Mouse (Mus musculus) intestine, embryonic 15.5 days (tissue): ENCODE results near the gene Slc23a3. TPM values are rescaled to one million over a fixed set of nuclear protein-coding genes. Genes with fewer than 3 reads are reported as not detected.

ENCODE experiments used
- ATAC-seq: fragments of 200-750 bp; cut with Nextera tagmentation; 2 replicates; pipeline ENCODE4 v1.8.0; 2017; ENCODE audit warnings: moderate TSS enrichment, moderate library complexity
- H3K27ac ChIP-seq: fragments of 300-500 bp; sonication (generic); 2 replicates; pipeline ENCODE4 v1.5.1; 2015; ENCODE audit warnings: mild to moderate bottlenecking, inconsistent platforms
- H3K27me3 ChIP-seq: fragments of 300-500 bp; sonication (generic); replicated peaks from 2 replicates; pipeline ENCODE4 v1.6.1; 2015; ENCODE audit warnings: inconsistent platforms
- H3K36me3 ChIP-seq: fragments of 300-500 bp; sonication (generic); 2 replicates; pipeline ENCODE4 v1.6.1; 2015; ENCODE audit warnings: inconsistent platforms
- H3K4me1 ChIP-seq: fragments of 300-500 bp; sonication (generic); replicated peaks from 2 replicates; pipeline ENCODE4 v1.6.1; 2015; ENCODE audit warnings: inconsistent platforms
- H3K4me2 ChIP-seq: fragments of 300-500 bp; sonication (generic); replicated peaks from 2 replicates; pipeline ENCODE4 v1.6.1; 2015; ENCODE audit warnings: mild to moderate bottlenecking, inconsistent platforms
- H3K4me3 ChIP-seq: fragments of 300-500 bp; sonication (generic); replicated peaks from 2 replicates; pipeline ENCODE4 v1.5.1; 2015; ENCODE audit warnings: inconsistent platforms
- H3K9ac ChIP-seq: fragments of 300-500 bp; sonication (generic); 2 replicates; pipeline ENCODE4 v1.6.1; 2015; ENCODE audit warnings: inconsistent platforms
- H3K9me3 ChIP-seq: fragments of 300-500 bp; sonication (generic); 2 replicates; pipeline ENCODE4 v1.6.1; 2016; ENCODE audit warnings: inconsistent platforms
- WGBS: fragments of 180-500 bp; shearing (Covaris S2); methylation state at CpG from one replicate; pipeline ENCODE4 v1.1.7; 2015; 5-methylcytosine and 5-hydroxymethylcytosine counted together
- polyA plus RNA-seq: library from polyadenylated mRNA; unstranded; fragments of >200 nt; fragmentation: Nextera tagmentation; extraction: Ambion mirVana; gene quantifications from 2 replicates; pipeline ENCODE4 v1.2.1, GENCODE M21; 2015

Gene Slc23a3
- 1.2 and 1.3 TPM in 2 replicates for polyA plus RNA-seq

DNA sequence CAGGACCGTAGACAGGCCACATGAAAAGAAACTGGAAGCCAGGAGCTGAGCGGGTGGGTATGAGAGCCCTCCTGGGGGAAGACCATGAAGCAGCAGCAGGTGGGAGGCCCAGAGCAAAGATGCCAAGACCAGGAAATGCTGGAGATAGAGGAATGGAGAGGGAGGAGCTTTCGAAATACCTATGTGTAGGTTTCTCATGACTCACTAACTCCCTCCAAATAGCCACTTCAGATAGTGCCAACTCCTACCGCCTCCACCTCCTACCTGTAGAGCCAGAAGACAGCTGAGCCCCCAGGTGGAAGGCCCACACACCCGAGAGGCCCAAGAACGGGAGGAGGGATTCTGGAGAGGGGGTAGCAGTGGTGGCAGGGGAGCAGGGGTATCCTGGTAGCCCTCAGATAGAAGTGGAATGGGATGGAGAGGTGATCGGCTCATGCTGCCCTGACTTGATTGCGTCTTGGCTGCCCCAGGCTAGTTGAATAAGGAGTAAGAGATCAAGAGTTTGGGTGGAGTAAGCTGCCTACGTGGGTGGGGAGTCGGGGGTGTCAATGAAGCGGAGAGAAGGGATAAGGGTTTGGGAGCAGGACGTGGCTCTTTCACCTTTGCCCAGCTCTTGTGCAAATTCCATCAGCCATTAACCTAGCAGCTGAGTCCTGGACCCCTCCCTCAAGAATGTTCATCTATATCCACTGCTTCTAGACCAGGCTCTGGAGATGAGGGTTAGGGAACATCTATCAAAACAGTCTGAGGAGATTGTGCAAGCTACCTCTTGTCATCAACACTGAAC lies at the start of gene Slc23a3:
TSS of gene Slc23a3 (minus strand) at position 470 of the 787 bp plus-strand sequence.
- Histone ChIP-seq H3K4me2 (0 out of 2 replicates have a peak within 1 kb of the TSS, but pooled peaks have one; percentile 14), H3K9me3 (no peaks in the 10 kb centered on the region), H3K4me3 (no peak within 1 kb of the TSS), H3K36me3 (peaks cover 15% of the 10 kb centered on the region), H3K9ac (no peak within 1 kb of the TSS), H3K27ac (no peak within 1 kb of the TSS), H3K27me3 (no peaks in the 10 kb centered on the region), H3K4me1 (0 out of 2 replicates have a peak, but pooled peaks cover 2% of the 10 kb centered on the region)
- WGBS: 48% methylated on average over 12 of the region's 12 CpGs
- ATAC-seq: peak; percentile 48; the same call in 1 of the 2 replicates

DNA sequence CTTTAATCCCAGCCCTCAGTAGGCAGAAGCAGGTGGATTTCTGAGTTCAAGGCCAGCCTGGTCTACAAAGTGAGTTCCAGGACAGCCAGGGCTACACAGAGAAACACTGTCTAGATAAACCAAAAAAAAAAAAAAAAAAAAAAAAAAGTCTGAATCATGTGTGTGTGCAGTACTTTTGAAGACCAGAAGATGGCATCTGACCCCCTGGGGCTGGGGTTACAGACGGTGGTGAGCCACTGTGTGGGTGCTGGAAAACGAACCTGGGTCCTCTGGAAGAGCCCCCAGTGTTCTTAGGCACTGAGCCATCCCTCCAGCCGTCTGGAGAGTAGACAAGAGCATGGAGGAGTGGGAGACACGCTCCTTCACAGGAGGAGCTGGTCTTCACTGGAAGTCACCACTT lies 48.5 kb upstream of the Slc23a3 start:
- no peak overlapping the region for H3K27ac ChIP-seq
- no peak overlapping the region for H3K9ac ChIP-seq
- H3K27me3 ChIP-seq: no peaks in the 10 kb centered on the region
- H3K4me3 ChIP-seq: no peak overlapping the region
- H3K4me2 ChIP-seq: no peak overlapping the region
- WGBS: 81% methylated on average over 4 of the region's 4 CpGs
- no peaks in the 10 kb centered on the region for H3K9me3 ChIP-seq
- peaks cover 20% of the 10 kb centered on the region for H3K4me1 ChIP-seq
- ATAC-seq: no peak
- peaks cover 40% of the 10 kb centered on the region for H3K36me3 ChIP-seq

- H3K9ac ChIP-seq: no peak overlapping the region
- H3K4me3 ChIP-seq: no peak overlapping the region
- no peaks in the 10 kb centered on the region for H3K27me3 ChIP-seq
- peak overlapping the region; percentile 95; the same call in 1 of the 2 replicates for H3K4me2 ChIP-seq
- 84% methylated on average over 4 of the region's 4 CpGs for WGBS
- H3K36me3 ChIP-seq: peaks cover 35% of the 10 kb centered on the region
- ATAC-seq: no peak
- no peak overlapping the region for H3K27ac ChIP-seq
- peaks cover 20% of the 10 kb centered on the region for H3K4me1 ChIP-seq
- H3K9me3 ChIP-seq: no peaks in the 10 kb centered on the region
Observed at GRCm38 (mm10) chr1:75181377-75181870, 47.7 kb upstream of the Slc23a3 start.

DNA sequence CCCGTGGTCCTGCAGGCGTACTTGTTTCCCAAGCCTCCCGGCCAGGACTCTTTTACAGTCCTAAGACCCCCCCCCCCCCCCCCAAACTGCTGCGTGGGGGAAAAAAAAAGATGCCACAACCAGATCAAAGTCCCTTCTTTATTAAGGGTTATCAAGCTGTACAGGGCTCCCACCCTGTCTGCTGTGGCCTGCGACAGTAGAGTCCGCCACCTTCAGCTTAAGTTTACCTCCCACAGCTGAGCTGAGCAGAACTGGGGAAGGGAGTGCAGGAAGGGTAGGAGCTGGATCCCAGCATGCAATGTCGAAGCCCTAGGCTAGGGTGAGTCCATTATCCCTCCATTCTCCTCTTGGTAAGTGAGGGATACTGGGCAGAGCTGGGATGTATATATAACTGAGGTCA lies 47.1 kb upstream of the Slc23a3 start:
- no peak overlapping the region for H3K9ac ChIP-seq
- peaks cover 35% of the 10 kb centered on the region for H3K36me3 ChIP-seq
- H3K9me3 ChIP-seq: no peaks in the 10 kb centered on the region
- H3K4me3 ChIP-seq: peak overlapping the region; percentile 64
- H3K4me2 ChIP-seq: peak overlapping the region; percentile 95
- H3K27ac ChIP-seq: no peak overlapping the region
- no peaks in the 10 kb centered on the region for H3K27me3 ChIP-seq
- peak; percentile 54 for ATAC-seq
- peaks cover 20% of the 10 kb centered on the region for H3K4me1 ChIP-seq
- 30% methylated on average over 7 of the region's 7 CpGs for WGBS

DNA sequence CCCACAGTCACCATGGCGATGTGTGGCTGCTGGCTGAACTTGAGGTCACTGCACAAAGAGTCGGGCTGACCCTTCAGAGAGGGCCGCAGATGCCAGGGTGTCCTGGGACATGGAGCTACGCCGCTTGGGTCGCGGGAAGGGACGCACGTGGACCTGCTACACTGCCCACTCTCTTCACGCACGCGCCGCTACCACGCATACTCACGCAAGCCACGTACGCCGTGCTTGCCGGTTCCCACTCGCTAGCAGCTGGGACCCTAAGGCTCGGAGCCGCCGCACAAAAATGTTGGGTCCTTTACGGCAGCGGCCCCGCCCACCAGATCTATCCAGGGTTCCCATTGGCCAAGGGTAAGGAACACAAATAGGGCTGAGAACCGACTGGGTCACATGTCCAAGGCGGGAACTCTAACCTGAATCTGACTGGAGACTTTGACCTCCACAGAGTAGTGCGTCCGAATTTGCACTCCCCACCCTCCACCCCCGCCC lies 46.5 kb upstream of the Slc23a3 start, which contains the start of gene Abcb6:
TSS of gene Abcb6 (minus strand) at position 288 of the 486 bp plus-strand sequence.
- peak within 1 kb of the TSS; percentile 95 for H3K4me2 ChIP-seq
- peaks cover 31% of the 10 kb centered on the region for H3K36me3 ChIP-seq
- peak within 1 kb of the TSS; percentile 42; the same call in 1 of the 2 replicates for H3K27ac ChIP-seq
- peak within 1 kb of the TSS; percentile 64 for H3K4me3 ChIP-seq
- peaks cover 20% of the 10 kb centered on the region for H3K4me1 ChIP-seq
- under 1% methylated on average over 31 of the region's 31 CpGs for WGBS
- H3K27me3 ChIP-seq: no peaks in the 10 kb centered on the region
- H3K9me3 ChIP-seq: no peaks in the 10 kb centered on the region
- peak; percentile 93 for ATAC-seq
- peak within 1 kb of the TSS; percentile 63 for H3K9ac ChIP-seq

- Histone ChIP-seq H3K4me1 (peaks cover 20% of the 10 kb centered on the region), H3K4me3 (peak overlapping the region; percentile 64), H3K4me2 (peak overlapping the region; percentile 95), H3K27me3 (no peaks in the 10 kb centered on the region), H3K36me3 (peaks cover 27% of the 10 kb centered on the region), H3K27ac (no peak overlapping the region), H3K9ac (peak overlapping the region; percentile 63), H3K9me3 (no peaks in the 10 kb centered on the region)
- ATAC-seq: peak; percentile 64
- WGBS: 8% methylated on average over 23 of the region's 23 CpGs
Observed at GRCm38 (mm10) chr1:75179334-75180104, 45.8 kb upstream of the Slc23a3 start.

GRCm38 (mm10) chr1:75168472-75169464 lies 35.1 kb upstream of the Slc23a3 start, which contains the start of gene Zfand2b:
Gene Zfand2b (plus strand): TSS chr1:75168646.
- H3K4me2 ChIP-seq: peak within 1 kb of the TSS; percentile 86
- no peaks in the 10 kb centered on the region for H3K27me3 ChIP-seq
- WGBS: under 1% methylated on average over 57 of the region's 59 CpGs
- ATAC-seq: peak; percentile 99
- no peaks in the 10 kb centered on the region for H3K9me3 ChIP-seq
- peaks cover 22% of the 10 kb centered on the region for H3K36me3 ChIP-seq
- peak within 1 kb of the TSS; percentile 58 for H3K9ac ChIP-seq
- H3K4me3 ChIP-seq: peak within 1 kb of the TSS; percentile 67
- peak within 1 kb of the TSS; percentile 81 for H3K27ac ChIP-seq
- peaks cover 9% of the 10 kb centered on the region for H3K4me1 ChIP-seq

GRCm38 (mm10) chr1:75168093-75168471 lies 34.4 kb upstream of the Slc23a3 start:
- H3K27me3 ChIP-seq: no peaks in the 10 kb centered on the region
- H3K9me3 ChIP-seq: no peaks in the 10 kb centered on the region
- peak; percentile 34 for ATAC-seq
- H3K27ac ChIP-seq: peak overlapping the region; percentile 81; the same call in 1 of the 2 replicates
- H3K36me3 ChIP-seq: peaks cover 19% of the 10 kb centered on the region
- H3K9ac ChIP-seq: no peak overlapping the region
- H3K4me3 ChIP-seq: peak overlapping the region; percentile 67
- H3K4me2 ChIP-seq: peak overlapping the region; percentile 86
- H3K4me1 ChIP-seq: peaks cover 9% of the 10 kb centered on the region
- WGBS: 6% methylated on average over 7 of the region's 7 CpGs

DNA sequence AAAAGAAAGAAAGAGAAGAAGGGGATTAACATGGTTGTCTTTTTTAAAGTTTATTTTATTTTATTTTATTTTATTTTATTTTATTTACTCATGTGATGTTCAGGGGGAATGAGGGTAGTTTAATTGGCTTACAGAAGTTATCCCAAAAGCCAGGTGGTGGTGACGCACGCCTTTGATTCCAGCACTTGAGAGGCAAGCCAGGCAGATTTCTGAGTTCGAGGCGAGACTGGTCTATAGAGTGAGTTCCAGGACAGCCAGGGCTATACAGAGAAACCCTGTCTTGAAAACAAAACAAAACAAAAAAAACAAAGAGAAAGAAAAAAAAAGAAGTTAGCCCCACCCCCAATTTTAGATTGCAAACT lies 26.5 kb upstream of the Slc23a3 start:
- Histone ChIP-seq H3K36me3 (no peaks in the 10 kb centered on the region), H3K27me3 (no peaks in the 10 kb centered on the region), H3K9me3 (no peaks in the 10 kb centered on the region), H3K9ac (no peak overlapping the region), H3K27ac (no peak overlapping the region), H3K4me1 (no peaks in the 10 kb centered on the region), H3K4me2 (no peak overlapping the region), H3K4me3 (no peak overlapping the region)
- ATAC-seq: no peak
- 76% methylated on average over 4 of the region's 4 CpGs for WGBS

DNA sequence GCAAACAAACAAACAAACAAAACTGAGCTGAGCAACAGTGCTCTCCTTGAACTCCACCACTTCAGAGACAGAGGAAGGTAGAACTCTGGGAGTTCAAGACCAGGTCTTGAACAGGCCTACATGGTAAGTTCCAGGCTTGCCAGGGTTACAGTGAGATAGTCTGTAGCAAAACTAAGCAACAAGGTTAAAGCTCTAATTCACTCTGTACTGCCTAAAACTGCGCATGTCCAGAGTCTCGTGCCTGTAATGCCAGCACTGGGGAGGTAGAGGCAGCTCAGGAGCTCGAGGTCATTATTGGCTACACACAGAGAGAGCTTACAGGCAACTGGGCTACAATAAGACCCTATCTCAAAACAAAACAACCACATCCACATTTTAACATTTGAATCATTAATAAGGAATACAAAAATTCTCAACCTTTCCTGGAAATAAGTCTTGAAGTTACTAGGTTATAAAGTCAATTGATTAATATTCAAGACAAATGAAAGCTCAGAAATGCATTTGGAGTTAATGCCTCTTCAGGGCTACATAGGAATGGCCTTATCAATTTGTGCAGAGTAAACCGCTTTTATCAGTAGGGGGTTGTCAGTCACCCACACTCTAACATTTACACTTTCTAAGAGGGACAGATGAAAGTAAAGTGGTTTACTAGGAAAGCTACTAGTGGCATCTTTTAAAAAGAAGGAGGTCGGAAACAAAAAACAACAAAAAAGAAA lies 26.0 kb upstream of the Slc23a3 start:
- no peak overlapping the region for H3K4me2 ChIP-seq
- WGBS: 65% methylated on average over 5 of the region's 5 CpGs
- H3K36me3 ChIP-seq: no peaks in the 10 kb centered on the region
- ATAC-seq: no peak
- H3K27me3 ChIP-seq: no peaks in the 10 kb centered on the region
- H3K9ac ChIP-seq: no peak overlapping the region
- H3K9me3 ChIP-seq: no peaks in the 10 kb centered on the region
- no peak overlapping the region for H3K4me3 ChIP-seq
- H3K27ac ChIP-seq: no peak overlapping the region
- H3K4me1 ChIP-seq: no peaks in the 10 kb centered on the region

- no peak overlapping the region for H3K27ac ChIP-seq
- ATAC-seq: no peak
- H3K4me3 ChIP-seq: no peak overlapping the region
- H3K36me3 ChIP-seq: no peaks in the 10 kb centered on the region
- H3K4me1 ChIP-seq: no peaks in the 10 kb centered on the region
- no peak overlapping the region for H3K9ac ChIP-seq
- H3K9me3 ChIP-seq: no peaks in the 10 kb centered on the region
- H3K27me3 ChIP-seq: no peaks in the 10 kb centered on the region
- H3K4me2 ChIP-seq: no peak overlapping the region
Observed at GRCm38 (mm10) chr1:75158990-75159389, 25.3 kb upstream of the Slc23a3 start.
